ENCODE assay signal across 16 mouse cellular contexts in genomic region chr9:26632891-26633650, GRCm38 (mm10).
DNase-seq lines count a peak whose midpoint lies in the region; ATAC-seq and TF ChIP-seq lines count a peak whose summit lies in the region.
"Had no signal": no experiment of that assay in that cellular context is flagged by ENCODE, and none has a peak within 500 bp of the region (broad histone marks: within the 10 kb centered on the region; RNA-seq: fewer than 3 reads in every experiment).

No protein-coding gene starts in this region.

- peak; percentile 28 for DNase-seq in layer of hippocampus, adult 11-12 months (ENCODE audit: low spot score)
- no peak for DNase-seq in layer of hippocampus, postnatal 14 days (ENCODE audit: low spot score in 2 of 2)
- peak; percentile 60 to 67 for DNase-seq in frontal cortex, postnatal 10 days (ENCODE audit: low spot score in 2 of 2)
- peak; percentile 55 to 94 for DNase-seq in left cerebral cortex, postnatal 25 days (ENCODE audit: low spot score in 2 of 2)
- no peak for DNase-seq in stomach, postnatal 0 days (ENCODE audit: low spot score)
- no peak for DNase-seq in lung, postnatal 10 days
- DNase-seq: cerebellum, adult 11-12 months; kidney, postnatal 14 days; lung, postnatal 4 days; spleen, adult 18-20 months had no signal

- 87% methylated on average over 8 of the region's 8 CpGs for WGBS in stomach, postnatal 0 days

- no peak for TF ChIP-seq EP300 in stomach, postnatal 0 days (optimal IDR thresholded peaks at IDR 0.05)

- no peak overlapping the region for H3K27ac ChIP-seq in stomach, postnatal 0 days (replicated peaks)
- H3K27ac ChIP-seq: limb, embryonic 10.5 days; liver, embryonic 14.5 days; midbrain, embryonic 12.5 days had no signal

- intact Hi-C loops in left cerebral cortex, postnatal 25 days (cut with DNase I), result loop anchor here (5.0 kb wide), 3 partner anchors 86 to 736 kb away; no protein-coding TSS in a partner anchor

- H3K9me3 ChIP-seq in stomach, postnatal 0 days (ENCODE audit: control insufficient read depth, low read length), result no peaks in the 10 kb centered on the region
- H3K9me3 ChIP-seq: limb, embryonic 10.5 days; midbrain, embryonic 12.5 days had no signal

- H3K4me3 ChIP-seq in stomach, postnatal 0 days (ENCODE audit: low read depth, low read length), result no peak overlapping the region
- H3K4me3 ChIP-seq: erythroblast, embryonic 14.5 days; limb, embryonic 10.5 days; midbrain, embryonic 12.5 days had no signal

- H3K4me2 ChIP-seq in stomach, postnatal 0 days (replicated peaks; ENCODE audit: low read depth), result no peak overlapping the region
- H3K4me2 ChIP-seq: heart, embryonic 11.5 days; midbrain, embryonic 12.5 days had no signal

- peak; percentile 22; the same call in 1 of the 2 replicates for TF ChIP-seq CTCF in stomach, postnatal 0 days (IDR thresholded peaks at IDR 0.05; ENCODE audit: low read depth)

- no peak overlapping the region for H3K9ac ChIP-seq in stomach, postnatal 0 days (ENCODE audit: low read length)
- H3K9ac ChIP-seq: liver, embryonic 14.5 days; midbrain, embryonic 12.5 days had no signal

- H3K27me3 ChIP-seq in stomach, postnatal 0 days (ENCODE audit: control insufficient read depth, insufficient read depth, low read length), result no peaks in the 10 kb centered on the region
- H3K27me3 ChIP-seq: midbrain, embryonic 12.5 days had no signal

- ATAC-seq in stomach, postnatal 0 days (ENCODE audit: low FRiP score, low TSS enrichment), result no peak
- no peak for ATAC-seq in monocyte, adult 5-6 weeks (replicated peaks; ENCODE audit: insufficient number of reproducible peaks, low FRiP score, low TSS enrichment, poor library complexity, severe bottlenecking)

- H3K36me3 ChIP-seq in stomach, postnatal 0 days (ENCODE audit: control insufficient read depth, insufficient read depth, low read length), result no peaks in the 10 kb centered on the region
- H3K36me3 ChIP-seq: limb, embryonic 10.5 days; midbrain, embryonic 12.5 days had no signal

- no peaks in the 10 kb centered on the region for H3K4me1 ChIP-seq in stomach, postnatal 0 days (replicated peaks; ENCODE audit: control insufficient read depth, insufficient read depth)
- H3K4me1 ChIP-seq: limb, embryonic 10.5 days; midbrain, embryonic 12.5 days had no signal

Comparison
In these comparisons a context has a peak if more than half of its experiments do, and no peak if none do; other contexts are left out.
1. DNase-seq: peak in layer of hippocampus, adult 11-12 months (single experiment), frontal cortex, postnatal 10 days (2 of 2) and left cerebral cortex, postnatal 25 days (2 of 2); none in layer of hippocampus, postnatal 14 days (0 of 2), stomach, postnatal 0 days (single experiment) and lung, postnatal 10 days (single experiment).